Mouse (Mus musculus) cerebellum, adult 11-12 months (tissue): ENCODE measurements at regions not wholly inside any gene's neighbourhood (a gene's known extent, or its start where the extent isn't known, plus 50 kb on each side); places are given as distances from the start of the nearest gene placed in this dataset.
"Not testable (repeated sequence)": the region's sequence is repeated elsewhere in the genome, so short reads cannot be mapped to it uniquely, and the experiment has no call there.

Experiments used
- DNase-seq: peaks from one replicate; pipeline ENCODE4 v3.0.0; 2022

DNA sequence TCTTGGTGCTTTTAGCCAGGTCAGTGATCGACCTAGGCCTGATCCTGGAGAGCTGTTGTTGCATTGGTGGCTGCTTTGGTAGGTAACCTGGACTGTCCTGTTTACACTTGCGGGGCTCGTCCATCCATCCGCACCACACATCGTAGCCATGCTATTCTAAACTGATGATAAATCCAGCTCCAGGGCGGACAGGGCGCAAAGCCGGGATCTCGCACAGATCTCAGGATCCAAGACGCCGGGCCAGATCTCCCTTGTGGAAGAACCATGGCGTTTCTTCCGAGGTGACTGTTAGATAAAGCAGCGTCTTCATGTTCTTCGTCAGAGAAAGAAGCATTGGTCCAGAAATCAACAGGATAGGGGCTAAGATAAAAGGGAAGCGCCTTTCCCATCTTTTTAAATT, 115.6 kb downstream of the Sec16b start:
- not testable (repeated sequence) for DNase-seq

DNA sequence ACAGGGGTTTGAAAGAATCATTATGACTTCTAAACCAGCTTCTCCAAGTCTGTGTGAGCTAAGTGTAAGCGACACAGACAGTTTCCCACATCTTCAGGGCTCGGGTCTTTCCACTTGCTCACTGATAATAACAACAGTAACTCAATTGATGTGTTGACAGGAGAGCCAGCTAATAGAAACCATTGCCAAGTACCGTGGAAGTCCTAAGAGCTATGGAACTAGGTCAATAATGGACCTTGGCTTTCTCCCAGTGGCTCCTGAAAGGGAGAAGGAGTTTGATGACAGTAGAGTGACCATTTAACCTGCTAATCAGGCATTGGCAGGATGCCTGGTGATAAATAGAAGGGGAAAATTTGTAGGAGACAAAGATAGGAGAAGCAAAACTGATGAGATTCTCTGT, 126.1 kb downstream of the Sec16b start:
- DNase-seq: no peak

DNA sequence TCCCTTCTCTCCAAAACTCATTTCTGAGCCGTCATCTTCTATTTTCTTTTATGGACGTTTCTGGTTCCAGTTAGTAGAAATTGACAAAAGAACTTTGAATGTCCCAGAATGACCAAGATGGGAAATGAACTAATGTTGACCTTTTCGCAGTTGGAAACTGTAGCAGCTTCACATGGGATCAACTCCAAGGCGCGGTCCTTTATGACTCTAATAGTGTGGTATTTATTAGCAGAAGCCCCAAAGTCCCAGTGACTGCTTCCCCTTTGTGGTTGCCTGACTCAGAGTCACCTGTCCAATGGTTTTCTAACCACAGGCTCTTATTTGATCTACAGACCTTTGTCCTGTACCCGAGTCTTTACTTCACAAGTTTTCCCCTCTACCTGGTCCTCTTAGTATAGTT, 126.9 kb downstream of the Sec16b start:
- no peak for DNase-seq

DNA sequence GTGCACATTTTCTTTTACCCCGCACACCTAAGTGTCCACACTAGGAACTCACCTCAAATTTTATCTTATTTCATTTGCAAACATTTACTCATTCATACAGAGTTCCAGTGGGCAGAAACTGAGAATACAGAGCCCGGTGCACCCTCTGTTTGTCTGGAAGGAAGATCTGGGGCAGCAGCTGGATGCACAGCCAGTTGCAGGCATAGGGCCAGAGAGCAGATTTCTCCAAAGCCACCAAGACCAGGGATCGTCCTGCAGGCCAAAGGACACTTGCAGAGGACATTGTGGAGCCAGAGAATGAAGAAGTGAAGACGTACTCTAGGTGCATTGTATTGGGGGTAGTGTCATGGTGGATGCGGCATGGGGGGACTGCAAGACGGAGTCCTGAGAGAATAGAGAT, 129.2 kb downstream of the Sec16b start:
- DNase-seq: peak; percentile 78

DNA sequence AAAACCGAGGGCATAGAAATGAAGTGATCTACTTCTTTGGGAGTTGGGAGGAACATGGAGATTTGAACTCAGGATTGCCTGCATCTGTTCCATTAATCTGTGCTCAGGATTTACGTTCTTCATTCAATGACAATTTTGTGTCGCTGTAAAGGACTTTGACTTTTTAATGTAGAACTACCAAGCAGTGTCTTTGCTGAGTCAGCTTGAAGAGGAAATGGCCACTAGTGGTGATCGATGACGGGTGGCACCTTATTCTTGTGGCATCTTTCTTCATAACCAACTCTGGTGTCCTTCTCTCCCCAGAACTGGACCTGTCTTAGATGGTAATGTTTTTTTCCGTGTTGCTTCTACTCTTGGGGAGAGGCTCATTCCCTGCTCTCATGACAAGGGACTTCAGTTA, 137.0 kb downstream of the Sec16b start:
- DNase-seq: no peak

DNA sequence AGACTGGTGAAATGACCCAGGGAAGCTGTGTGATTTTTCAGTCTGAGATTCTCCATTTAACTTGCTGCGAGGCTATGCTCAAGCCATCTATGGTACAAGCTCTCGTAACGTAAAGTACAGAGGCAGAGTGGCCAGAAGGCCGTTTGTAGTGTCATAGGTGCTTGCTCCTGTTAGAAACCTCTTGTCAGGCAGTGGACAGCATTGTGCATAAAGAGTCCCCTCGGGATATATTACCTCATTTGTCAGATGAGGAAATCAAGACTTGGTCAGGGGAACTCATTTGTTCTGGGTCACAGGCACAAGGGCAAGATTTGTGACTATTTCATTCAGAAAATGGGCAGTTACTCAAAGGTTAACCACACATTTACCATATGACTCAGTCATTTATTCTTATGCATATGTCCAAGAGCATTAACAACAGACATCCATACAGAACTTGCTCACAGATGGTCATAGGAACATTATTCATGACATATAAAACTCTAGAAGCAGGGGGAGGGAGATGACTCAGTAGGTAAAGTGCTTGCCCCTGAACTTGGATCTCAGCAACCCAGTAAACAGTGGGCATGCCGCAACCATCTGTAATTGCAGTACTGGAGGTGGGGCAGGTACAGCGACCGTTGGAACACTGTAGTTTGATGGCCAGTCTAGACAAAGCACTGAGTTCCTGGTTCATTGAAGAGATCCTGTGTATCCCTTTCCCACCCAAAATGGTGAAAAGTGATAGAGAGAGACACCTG, 139.3 kb downstream of the Sec16b start:
- no peak for DNase-seq

DNA sequence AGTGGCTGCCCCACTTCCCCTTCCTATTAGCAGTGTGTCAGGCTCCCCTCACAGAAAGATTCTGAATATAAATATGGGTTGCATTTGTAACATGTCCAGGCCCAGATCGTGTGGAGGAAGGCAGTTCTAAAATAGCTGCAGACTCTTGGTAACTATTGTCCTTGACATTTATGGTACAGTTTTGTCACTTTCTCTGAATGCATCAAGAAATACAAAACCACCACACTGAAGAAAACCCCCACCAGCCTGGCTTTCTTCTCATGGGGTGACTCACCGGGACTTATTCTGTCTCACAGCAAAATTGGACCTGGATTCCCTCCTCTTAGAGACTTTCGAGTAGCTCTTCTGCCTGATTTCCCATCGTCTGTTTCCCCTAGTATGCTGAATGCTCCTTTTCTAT, 148.9 kb downstream of the Sec16b start:
- DNase-seq: no peak

DNA sequence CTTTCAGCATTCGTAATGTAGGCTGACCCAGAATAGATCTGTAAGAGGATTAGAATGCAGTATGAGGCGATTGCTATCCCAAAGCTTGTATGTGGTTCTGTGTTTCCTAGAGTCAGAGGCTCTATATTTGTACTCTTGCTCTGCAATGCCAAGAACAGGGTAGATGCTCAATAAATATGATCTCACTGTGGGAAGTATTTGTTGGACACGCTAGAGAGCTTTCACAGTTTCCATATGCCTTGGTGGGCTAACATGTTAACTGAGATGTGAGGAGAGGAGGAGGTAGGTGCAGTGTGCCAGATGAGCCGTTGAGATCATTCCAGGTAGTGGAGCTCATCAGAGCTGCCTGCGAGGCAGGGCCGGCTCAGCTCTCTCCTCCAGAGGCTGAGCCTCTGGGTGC, 163.1 kb downstream of the Sec16b start:
- DNase-seq: no peak

DNA sequence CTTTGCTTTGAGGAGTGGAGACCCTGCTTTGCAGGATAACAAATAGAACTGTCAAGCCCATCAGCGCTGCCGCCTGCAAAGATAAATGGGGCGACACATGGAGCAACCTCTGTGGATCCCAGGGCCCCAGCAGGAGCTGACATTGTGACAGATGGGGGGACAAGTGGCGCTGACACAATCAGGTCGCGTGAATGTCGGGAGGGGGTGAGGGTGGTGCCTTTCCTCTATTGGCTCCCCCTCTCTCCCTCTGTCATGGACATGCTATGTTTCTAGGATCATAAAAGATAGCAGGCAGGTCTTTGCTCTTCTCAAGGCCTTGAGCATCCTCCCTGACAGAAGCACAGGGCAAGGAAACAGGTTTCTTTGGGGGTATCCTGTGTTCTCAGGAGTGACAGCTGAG, 177.8 kb downstream of the Sec16b start:
- peak; percentile 64 for DNase-seq

DNA sequence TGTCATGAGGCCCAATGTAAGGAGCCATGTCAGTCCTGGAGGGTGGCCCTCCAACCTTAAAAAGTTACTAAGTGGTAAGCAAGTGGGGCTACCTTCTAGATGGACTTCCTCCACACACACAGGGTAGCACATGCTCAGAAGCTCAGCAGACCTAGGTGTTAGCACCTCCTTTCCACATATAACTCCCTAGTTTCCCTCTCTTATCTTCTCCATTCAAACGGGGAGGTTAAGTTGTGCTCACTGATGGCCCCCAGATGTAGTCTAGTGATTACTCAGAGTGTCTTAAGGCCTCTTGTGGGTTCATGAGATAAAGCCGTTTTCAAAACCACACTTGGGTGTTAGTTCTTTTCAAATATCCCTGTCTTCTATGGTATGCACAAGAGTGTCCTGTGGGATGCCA, 188.7 kb downstream of the Sec16b start:
- no peak for DNase-seq

DNA sequence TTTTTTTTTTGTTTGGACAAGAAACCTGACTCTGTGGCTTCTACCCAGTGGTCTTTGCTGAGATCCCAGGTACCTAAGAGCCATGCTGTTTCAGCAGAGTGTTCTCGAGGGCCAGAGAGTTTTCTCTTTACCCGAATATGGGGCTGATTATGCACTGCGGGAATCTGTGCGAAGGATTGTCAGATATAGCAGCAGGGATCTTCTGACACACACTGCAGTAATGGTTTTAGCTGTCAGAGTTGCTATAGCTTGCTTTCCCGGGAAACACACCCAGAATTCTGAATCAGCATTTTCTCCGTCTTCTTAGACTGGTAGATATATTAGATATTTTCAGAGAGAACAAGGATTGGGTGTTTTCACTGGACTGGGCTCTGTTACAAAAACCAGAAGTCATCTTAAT, 197.1 kb downstream of the Sec16b start:
- DNase-seq: no peak

DNA sequence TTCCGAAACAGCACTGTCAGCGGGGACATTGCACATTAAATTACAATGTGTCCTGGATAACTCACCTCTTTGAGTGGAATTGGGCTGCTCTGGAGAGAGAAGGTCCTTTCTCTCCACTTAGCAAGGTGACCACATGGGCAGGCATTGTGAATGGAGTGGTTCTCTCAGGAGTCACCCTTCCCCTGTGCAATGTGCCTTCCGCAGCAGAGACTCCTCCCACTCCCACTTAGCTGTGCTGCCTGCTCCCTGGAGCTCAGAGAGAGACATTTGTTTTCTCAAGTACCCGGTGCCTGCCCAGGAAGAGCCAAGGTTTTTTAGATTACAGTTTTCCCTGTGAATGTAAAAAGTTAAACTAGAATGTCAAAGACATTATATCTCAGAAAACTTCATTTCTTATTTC, 198.8 kb downstream of the Sec16b start:
- no peak for DNase-seq

DNA sequence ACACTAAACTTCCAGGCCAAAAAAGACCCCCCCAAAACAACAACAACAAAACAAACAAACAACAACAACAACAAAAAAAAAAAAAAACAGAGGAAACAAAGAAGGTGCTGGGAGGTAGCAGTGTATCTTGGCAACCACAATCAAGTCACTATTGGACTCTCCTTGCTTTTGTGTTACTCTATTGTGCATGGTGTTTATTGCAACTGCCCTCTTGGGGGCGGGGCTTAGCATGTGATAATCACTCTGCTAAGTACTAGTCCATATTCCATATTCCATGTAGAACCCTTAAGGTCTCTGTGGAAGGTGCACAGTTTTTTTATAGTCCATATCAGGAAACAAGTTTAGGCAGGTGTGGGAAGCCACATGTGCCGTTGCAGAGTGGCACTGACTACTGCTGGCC, 200.7 kb downstream of the Sec16b start:
- DNase-seq: no peak

DNA sequence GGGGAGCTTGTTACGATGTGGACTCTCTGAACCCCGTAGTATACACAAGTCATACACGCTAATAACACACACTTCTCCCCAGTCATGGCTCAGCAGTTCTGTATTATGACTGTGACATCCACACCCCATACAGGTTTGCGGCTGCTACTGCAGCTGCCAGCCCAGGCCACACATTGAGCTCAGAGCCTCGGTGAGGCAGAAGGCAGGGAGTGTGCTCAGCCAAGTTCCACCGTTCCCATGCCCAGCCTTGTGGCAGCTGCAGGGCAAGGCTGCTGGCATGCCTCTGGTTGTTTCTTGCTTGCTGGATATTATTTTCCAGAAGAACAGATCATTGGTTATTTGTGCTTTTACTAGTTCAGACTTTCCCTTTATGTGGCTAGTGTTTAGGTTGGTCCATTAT, 202.6 kb downstream of the Sec16b start:
- DNase-seq: no peak

DNA sequence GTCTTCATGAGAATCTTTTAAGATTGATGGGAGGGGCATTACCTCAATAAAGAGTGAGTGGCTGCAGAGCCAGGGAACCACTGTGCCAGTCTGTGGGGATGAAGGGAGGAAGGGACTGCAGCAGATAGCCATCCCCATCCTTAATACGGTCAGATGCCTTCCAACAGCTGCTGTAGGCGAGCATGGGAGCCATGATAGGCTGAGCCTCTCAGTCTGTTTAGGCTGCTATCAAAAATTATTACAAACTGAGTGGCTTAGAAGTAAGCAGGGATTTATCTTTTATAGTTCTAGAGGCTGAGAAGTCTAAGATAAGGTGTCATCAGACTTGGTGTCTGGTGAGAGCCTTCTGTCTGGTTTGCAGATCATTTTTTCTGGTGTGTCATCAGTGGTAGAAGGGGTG, 204.3 kb downstream of the Sec16b start:
- DNase-seq: no peak

DNA sequence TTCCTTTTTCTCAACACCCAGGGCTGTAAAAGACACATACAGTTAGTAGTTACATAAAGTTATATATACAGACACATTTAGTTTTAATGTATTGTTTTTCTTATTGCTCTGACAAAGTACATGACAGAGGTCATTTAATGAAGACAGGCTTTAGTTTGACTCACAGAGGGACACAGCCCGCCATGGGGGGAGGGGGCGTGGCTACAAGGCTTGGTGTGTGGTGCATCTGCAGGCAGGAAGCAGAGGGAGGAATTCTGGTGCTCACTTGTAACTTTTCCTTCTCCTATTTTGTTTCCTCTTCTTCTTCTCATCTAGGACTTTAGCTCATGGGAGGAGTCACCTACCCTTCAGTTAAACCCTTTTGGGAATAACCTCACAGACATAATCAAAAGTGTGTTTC, 206.0 kb downstream of the Sec16b start:
- DNase-seq: no peak

DNA sequence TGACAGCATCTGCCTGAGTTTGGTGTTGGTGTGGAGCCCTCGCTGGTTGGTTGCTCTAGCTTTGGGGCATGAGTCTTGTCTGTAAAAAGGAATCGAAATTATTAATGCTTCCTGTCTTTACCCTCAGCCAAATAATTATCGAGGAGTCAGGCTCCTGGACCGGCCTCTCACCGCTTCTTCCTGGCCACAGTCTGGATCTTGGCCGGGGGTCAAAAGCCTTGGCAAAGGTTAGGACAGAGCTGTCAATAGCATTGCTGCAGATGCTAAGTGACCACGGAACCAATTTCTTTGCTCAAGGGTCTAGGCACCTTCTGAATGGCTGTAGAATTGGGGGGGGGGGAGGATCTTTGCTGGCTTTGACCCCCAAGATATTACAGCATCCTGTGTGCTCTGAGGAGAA, 207.3 kb downstream of the Sec16b start:
- peak; percentile 28 for DNase-seq

DNA sequence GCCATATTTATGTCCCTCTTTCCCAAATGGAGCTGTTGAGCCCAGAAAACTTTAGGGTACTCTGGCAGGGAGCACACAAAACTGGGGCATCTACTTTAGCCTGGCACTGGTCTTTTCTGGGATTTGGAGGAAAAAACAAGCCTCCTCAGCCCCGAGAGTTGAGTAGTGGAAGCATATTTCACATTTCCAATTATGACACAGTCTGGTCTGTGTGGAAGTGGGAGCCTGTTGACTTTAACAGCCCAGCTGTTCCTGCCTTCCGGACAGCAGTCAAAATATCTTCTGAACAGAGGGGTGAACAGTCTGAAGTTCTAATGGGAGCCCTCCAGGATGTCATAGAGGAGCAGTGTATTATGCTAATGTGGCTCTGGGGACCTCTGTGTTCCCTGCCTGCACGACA, 209.1 kb downstream of the Sec16b start:
- no peak for DNase-seq

DNA sequence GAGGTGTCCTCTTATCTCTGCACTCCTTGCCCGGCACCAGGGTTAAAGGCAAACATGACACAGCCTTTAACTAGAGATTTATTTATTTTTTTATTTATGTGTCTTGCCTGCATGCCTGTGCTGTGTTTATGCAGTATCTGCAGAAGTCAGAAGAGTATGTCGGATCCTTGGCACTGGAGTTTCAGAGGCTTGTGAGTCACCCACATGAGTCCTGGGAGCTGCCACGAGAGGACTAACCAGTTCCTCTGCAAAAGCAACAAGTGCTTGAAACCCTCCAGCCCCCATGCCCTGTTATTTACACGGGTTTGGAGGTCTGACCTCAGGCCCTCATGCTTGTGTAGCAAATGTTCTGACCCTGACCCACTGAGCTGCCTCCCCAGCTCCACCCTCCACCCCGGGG, 210.6 kb downstream of the Sec16b start:
- no peak for DNase-seq

DNA sequence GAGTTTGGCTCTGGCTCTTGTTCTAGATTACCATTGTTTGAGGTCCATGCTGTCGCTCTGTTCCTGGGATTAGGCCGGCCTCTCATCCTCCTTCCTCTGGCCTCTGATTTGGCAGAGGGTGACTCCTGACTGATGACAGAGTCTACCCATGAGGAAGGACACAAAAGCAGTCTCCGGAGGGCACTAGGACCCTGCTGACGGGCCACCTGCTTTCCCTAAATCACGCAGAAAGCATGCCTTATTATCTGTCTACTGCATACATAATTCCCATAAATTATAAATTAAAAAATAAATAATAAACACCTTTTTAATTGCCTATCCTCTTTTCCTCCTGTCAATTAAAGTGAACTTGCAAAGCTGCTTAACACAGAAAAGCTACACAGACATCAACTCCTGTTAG, 215.4 kb downstream of the Sec16b start:
- no peak for DNase-seq

DNA sequence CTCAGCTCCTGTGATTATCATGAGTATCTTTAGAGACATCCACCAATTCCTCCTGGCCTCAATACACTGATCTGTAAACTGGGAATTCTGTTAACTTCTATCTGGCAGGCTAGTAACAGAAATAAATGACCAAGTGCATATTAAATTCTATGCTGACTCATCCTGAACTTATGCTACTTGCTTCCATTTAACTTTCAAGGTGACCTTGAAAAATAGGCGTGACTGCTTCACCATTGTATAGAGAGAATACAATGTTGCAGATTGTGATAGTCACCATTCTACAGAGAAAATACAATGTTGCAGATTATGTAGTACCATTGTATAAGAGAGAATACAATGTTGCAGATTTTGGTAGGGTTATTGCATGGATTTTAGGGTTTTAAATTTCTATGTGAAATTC, 224.6 kb downstream of the Sec16b start:
- DNase-seq: no peak

DNA sequence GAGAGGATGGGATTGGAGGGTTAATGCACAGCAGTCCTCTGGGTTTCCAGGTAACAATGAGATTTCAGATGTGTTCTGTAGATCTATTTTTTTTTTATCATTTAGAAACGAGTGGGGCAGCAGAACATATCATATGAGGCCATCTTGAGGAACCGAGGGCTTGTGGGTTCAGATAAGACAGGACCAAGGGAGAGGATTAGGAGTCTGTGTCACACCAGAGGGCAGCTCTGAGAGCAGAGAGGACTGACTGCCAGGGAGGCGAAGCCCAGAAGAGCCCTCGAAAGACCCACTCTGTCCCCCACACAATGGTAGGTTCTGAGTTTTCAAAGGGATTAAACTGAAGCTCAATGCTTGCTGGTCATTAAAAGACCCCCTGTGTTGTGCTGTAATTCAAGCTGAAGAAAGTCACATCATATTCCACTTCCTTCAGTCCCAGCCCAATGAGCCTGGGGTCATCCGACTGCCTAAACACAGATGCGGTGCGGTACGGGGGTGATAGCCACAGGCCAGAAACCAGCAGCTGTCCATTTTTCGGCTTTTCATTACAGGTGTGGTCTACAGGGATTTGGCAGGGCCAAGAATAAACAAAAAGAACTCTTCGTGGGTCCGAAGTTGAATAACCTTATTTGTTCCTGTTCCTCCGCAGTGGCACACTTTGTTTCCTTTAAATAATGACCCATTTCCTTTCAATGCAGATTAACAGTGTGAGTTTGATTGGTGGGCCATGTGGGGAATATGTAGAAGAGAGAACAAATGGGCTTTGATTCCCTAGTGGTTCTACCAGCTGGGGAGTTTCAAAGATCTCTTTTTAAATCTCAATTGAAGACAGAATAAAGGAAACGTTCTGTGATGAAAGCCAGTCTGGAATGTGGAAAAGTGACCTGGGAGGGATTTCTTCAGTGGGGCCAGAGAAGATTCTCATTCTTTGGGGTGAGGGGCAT, 234.5 kb downstream of the Sec16b start:
- no peak for DNase-seq

DNA sequence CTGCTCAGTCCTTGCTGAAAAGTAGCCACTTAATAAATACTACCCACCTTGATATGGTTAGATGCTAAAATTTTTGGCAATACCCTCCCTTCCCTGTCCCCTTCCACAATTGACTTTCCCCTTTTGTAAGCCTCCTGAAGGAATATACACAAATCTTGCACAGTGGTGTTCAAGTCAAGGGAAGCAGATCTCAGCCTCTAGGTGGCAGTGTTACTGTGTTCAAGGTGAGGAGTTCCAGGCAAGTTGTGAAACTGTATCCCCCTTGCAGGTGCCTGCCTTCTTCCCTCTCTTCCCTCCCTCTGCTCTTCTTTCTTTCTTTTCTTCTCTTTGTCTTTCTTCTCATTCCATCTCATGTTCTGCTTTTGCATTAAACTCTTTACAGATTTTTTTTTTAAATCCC, 239.1 kb downstream of the Sec16b start:
- peak; percentile 13 for DNase-seq

DNA sequence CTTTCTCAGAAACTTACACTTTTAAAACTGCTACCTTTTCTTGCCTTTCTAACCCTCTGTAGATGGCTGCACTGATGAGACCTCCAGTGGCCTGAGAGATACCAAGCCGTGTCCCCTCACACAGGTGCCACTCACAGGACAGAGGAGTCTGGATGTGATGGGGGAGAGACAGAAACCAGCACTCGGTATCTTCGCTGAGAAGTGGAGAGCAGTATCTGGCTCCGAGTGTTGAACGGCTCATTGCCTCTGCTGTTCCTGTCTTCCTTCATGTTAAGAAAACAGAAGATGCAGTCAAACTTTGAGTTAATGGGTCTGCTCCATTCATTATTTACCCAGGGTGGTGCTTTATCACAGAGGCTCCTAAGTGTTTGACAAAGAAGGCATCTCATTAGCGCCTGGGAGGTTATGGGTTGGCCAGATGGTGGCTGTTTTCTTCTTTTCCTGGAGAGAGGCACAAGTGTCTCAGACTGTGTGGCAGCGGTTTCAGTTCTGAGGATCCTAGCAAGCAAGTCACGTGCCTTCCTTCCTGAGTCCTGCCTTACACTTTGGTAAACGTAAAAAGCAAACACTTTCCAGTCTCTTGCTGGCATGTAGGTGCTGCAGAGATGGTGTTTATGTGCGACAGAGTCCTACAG, 248.6 kb downstream of the Sec16b start:
- no peak for DNase-seq
